Mouse (Mus musculus): ENCODE data around the gene Gm28038. TPM values are rescaled to one million over a fixed set of nuclear protein-coding genes. Genes with fewer than 3 reads are reported as not detected.
A peak's percentile ranks its signal among the peaks of the same experiment; 100 is the strongest.

Gene Gm28038
- polyA plus RNA-seq, 1 experiment from 2014 or later: not detected

GRCm38 (mm10) chr2:30252521-30252920 lies 28.3 kb upstream of the Gm28038 start:
- Histone ChIP-seq H3K4me1 (replicated peaks; ENCODE audit: control insufficient read depth, insufficient read depth, low read length) (peaks cover 10% of the 10 kb centered on the region; the same call in 1 of the 2 replicates), H3K9ac (ENCODE audit: low read length) (no peak overlapping the region), H3K27me3 (replicated peaks; ENCODE audit: control insufficient read depth, insufficient read depth, low read length) (no peaks in the 10 kb centered on the region), H3K27ac (ENCODE audit: low read depth) (peak overlapping the region; percentile 62; the same call in 1 of the 2 replicates), H3K36me3 (ENCODE audit: control insufficient read depth, insufficient read depth, low read length) (peaks cover 53% of the 10 kb centered on the region), H3K4me3 (ENCODE audit: low read depth, low read length) (no peak overlapping the region), H3K9me3 (ENCODE audit: control insufficient read depth, low read length) (no peaks in the 10 kb centered on the region), H3K4me2 (ENCODE audit: low read length) (no peak overlapping the region)
- ATAC-seq (replicated peaks; ENCODE audit: low FRiP score, low TSS enrichment, low read depth) (no peak), DNase-seq (ENCODE audit: low spot score) (no peak)
- 80% methylated on average over 3 of the region's 3 CpGs for WGBS

- Histone ChIP-seq H3K27me3 (replicated peaks; ENCODE audit: control insufficient read depth, insufficient read depth, low read length) (no peaks in the 10 kb centered on the region), H3K4me3 (ENCODE audit: low read depth, low read length) (no peak overlapping the region), H3K9ac (ENCODE audit: low read length) (no peak overlapping the region), H3K36me3 (ENCODE audit: control insufficient read depth, insufficient read depth, low read length) (peaks cover 54% of the 10 kb centered on the region), H3K4me1 (replicated peaks; ENCODE audit: control insufficient read depth, insufficient read depth, low read length) (peaks cover 10% of the 10 kb centered on the region; the same call in 1 of the 2 replicates), H3K4me2 (ENCODE audit: low read length) (no peak overlapping the region), H3K27ac (ENCODE audit: low read depth) (no peak overlapping the region), H3K9me3 (ENCODE audit: control insufficient read depth, low read length) (no peaks in the 10 kb centered on the region)
- 77% methylated on average over 5 of the region's 5 CpGs for WGBS
- ATAC-seq (replicated peaks; ENCODE audit: low FRiP score, low TSS enrichment, low read depth) (no peak), DNase-seq (ENCODE audit: low spot score) (no peak)
These were observed 27.0 kb upstream of the Gm28038 start for GRCm38 (mm10) chr2:30253809-30254208.

- no peak for DNase-seq (ENCODE audit: low spot score)
- Histone ChIP-seq H3K36me3 (ENCODE audit: control insufficient read depth, insufficient read depth, low read length) (peaks cover 66% of the 10 kb centered on the region), H3K9me3 (ENCODE audit: control insufficient read depth, low read length) (no peaks in the 10 kb centered on the region), H3K4me1 (replicated peaks; ENCODE audit: control insufficient read depth, insufficient read depth, low read length) (peaks cover 10% of the 10 kb centered on the region; the same call in 1 of the 2 replicates), H3K27me3 (replicated peaks; ENCODE audit: control insufficient read depth, insufficient read depth, low read length) (no peaks in the 10 kb centered on the region), H3K4me2 (ENCODE audit: low read length) (no peak overlapping the region), H3K27ac (ENCODE audit: low read depth) (no peak overlapping the region), H3K9ac (ENCODE audit: low read length) (no peak overlapping the region), H3K4me3 (ENCODE audit: low read depth, low read length) (no peak overlapping the region)
- 96% methylated on average over 42 of the region's 42 CpGs for WGBS
- ATAC-seq (replicated peaks; ENCODE audit: low FRiP score, low TSS enrichment, low read depth): no peak
These were observed 25.0 kb upstream of the Gm28038 start for GRCm38 (mm10) chr2:30255631-30256395.

GRCm38 (mm10) chr2:30256616-30257350 lies 24.1 kb upstream of the Gm28038 start:
- ATAC-seq (replicated peaks; ENCODE audit: low FRiP score, low TSS enrichment, low read depth) (no peak), DNase-seq (ENCODE audit: low spot score) (no peak)
- H3K27ac ChIP-seq (ENCODE audit: low read depth): no peak overlapping the region

GRCm38 (mm10) chr2:30257699-30258460 lies 23.0 kb upstream of the Gm28038 start:
- Histone ChIP-seq H3K27me3 (replicated peaks; ENCODE audit: control insufficient read depth, insufficient read depth, low read length) (no peaks in the 10 kb centered on the region), H3K4me2 (ENCODE audit: low read length) (no peak overlapping the region), H3K9me3 (ENCODE audit: control insufficient read depth, low read length) (no peaks in the 10 kb centered on the region), H3K4me1 (replicated peaks; ENCODE audit: control insufficient read depth, insufficient read depth, low read length) (no peaks in the 10 kb centered on the region), H3K4me3 (ENCODE audit: low read depth, low read length) (no peak overlapping the region), H3K27ac (ENCODE audit: low read depth) (no peak overlapping the region), H3K9ac (ENCODE audit: low read length) (no peak overlapping the region), H3K36me3 (ENCODE audit: control insufficient read depth, insufficient read depth, low read length) (peaks cover 84% of the 10 kb centered on the region)
- DNase-seq (ENCODE audit: low spot score) (no peak), ATAC-seq (replicated peaks; ENCODE audit: low FRiP score, low TSS enrichment, low read depth) (no peak)
- 84% methylated on average over 7 of the region's 7 CpGs for WGBS

More at GRCm38 (mm10) chr2:30256616-30257350, 24.1 kb upstream of the Gm28038 start:
- no peak overlapping the region for H3K4me3 ChIP-seq (ENCODE audit: low read depth, low read length)
- H3K36me3 ChIP-seq (ENCODE audit: control insufficient read depth, insufficient read depth, low read length): peaks cover 75% of the 10 kb centered on the region
- H3K4me1 ChIP-seq (replicated peaks; ENCODE audit: control insufficient read depth, insufficient read depth, low read length): peaks cover 6% of the 10 kb centered on the region; the same call in 1 of the 2 replicates
- WGBS: 94% methylated on average over 30 of the region's 30 CpGs
- no peak overlapping the region for H3K9ac ChIP-seq (ENCODE audit: low read length)
- H3K4me2 ChIP-seq (ENCODE audit: low read length): no peak overlapping the region
- no peaks in the 10 kb centered on the region for H3K9me3 ChIP-seq (ENCODE audit: control insufficient read depth, low read length)
- H3K27me3 ChIP-seq (replicated peaks; ENCODE audit: control insufficient read depth, insufficient read depth, low read length): no peaks in the 10 kb centered on the region

- no peak for ATAC-seq (replicated peaks; ENCODE audit: low FRiP score, low TSS enrichment, low read depth)
- peaks cover 92% of the 10 kb centered on the region for H3K36me3 ChIP-seq (ENCODE audit: control insufficient read depth, insufficient read depth, low read length)
- no peak overlapping the region for H3K4me2 ChIP-seq (ENCODE audit: low read length)
- H3K9me3 ChIP-seq (ENCODE audit: control insufficient read depth, low read length): no peaks in the 10 kb centered on the region
- H3K4me1 ChIP-seq (replicated peaks; ENCODE audit: control insufficient read depth, insufficient read depth, low read length): no peaks in the 10 kb centered on the region
- no peak overlapping the region for H3K4me3 ChIP-seq (ENCODE audit: low read depth, low read length)
- H3K27me3 ChIP-seq (replicated peaks; ENCODE audit: control insufficient read depth, insufficient read depth, low read length): no peaks in the 10 kb centered on the region
- H3K27ac ChIP-seq (ENCODE audit: low read depth): no peak overlapping the region
- H3K9ac ChIP-seq (ENCODE audit: low read length): no peak overlapping the region
- no peak for DNase-seq (ENCODE audit: low spot score)
- WGBS: 62% methylated on average over 4 of the region's 4 CpGs
These were observed 22.2 kb upstream of the Gm28038 start for GRCm38 (mm10) chr2:30258600-30258999.

GRCm38 (mm10) chr2:30259131-30260064 lies 21.4 kb upstream of the Gm28038 start:
- Histone ChIP-seq H3K4me1 (replicated peaks; ENCODE audit: control insufficient read depth, insufficient read depth, low read length) (no peaks in the 10 kb centered on the region), H3K27me3 (replicated peaks; ENCODE audit: control insufficient read depth, insufficient read depth, low read length) (no peaks in the 10 kb centered on the region), H3K27ac (ENCODE audit: low read depth) (no peak overlapping the region), H3K4me2 (ENCODE audit: low read length) (no peak overlapping the region), H3K9me3 (ENCODE audit: control insufficient read depth, low read length) (no peaks in the 10 kb centered on the region), H3K4me3 (ENCODE audit: low read depth, low read length) (no peak overlapping the region), H3K36me3 (ENCODE audit: control insufficient read depth, insufficient read depth, low read length) (peaks cover 98% of the 10 kb centered on the region), H3K9ac (ENCODE audit: low read length) (no peak overlapping the region)
- ATAC-seq (replicated peaks; ENCODE audit: low FRiP score, low TSS enrichment, low read depth) (no peak), DNase-seq (ENCODE audit: low spot score) (no peak)
- WGBS: 87% methylated on average over 15 of the region's 15 CpGs

Measured in intestine, embryonic 14.5 days (tissue).